Mouse (Mus musculus): ENCODE measurements around the gene Tgif1. TPM values are rescaled to one million over a fixed set of nuclear protein-coding genes. Genes with fewer than 3 reads are reported as not detected.
A peak's percentile ranks its signal among the peaks of the same experiment; 100 is the strongest.

Gene Tgif1
- total RNA-seq, 4 experiments from 2014 or later = 2.8 to 4.8 (median 3.9) TPM

DNA sequence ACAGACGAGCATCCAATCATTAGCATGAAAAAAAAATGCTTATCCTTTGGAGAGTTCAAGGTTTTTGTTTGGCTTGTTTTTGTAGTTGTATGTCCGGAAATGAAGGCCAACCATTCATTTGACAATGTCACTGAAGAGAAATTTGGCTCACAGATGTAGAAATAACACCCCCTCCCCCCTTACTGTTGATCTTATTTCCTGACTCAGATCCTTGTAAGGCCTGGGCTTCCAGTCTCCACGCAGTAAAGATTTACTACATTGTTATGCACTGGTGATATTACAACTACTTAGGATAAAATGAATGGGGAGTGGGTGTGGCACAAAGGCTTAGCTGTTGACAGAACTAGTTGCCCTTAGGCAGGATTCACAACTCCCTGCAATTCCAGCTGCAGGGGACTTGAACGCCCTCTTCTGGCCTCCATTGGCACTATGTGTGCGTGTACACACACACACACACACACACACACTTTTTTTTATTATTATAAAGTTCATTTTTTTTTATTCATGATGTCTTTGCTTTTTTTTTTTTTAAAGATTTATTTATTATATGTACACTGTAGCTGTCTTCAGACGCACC is 13.3 kb upstream of the Tgif1 start:
- no peak for DNase-seq (ENCODE audit: low spot score)

DNA sequence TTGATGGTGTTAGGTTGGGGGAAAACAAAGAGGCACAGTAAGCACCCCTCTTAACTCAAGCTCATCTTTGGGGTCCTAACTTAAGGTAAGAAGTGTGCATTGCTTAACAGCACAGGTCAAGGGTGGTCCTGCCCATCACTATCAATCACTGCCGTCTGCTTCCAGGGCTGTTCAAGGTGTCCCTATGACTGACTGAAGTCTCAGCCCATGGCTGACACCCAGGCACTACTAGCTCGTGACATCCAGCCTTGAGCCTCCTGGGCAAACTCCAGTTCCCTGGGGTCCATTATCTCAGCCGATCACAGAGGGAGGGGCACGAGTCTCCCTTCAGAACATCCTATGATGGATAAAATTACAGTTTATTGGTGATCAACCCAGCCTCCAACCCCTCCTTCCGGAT is 12.7 kb upstream of the Tgif1 start:
- no peak for DNase-seq (ENCODE audit: low spot score)

DNA sequence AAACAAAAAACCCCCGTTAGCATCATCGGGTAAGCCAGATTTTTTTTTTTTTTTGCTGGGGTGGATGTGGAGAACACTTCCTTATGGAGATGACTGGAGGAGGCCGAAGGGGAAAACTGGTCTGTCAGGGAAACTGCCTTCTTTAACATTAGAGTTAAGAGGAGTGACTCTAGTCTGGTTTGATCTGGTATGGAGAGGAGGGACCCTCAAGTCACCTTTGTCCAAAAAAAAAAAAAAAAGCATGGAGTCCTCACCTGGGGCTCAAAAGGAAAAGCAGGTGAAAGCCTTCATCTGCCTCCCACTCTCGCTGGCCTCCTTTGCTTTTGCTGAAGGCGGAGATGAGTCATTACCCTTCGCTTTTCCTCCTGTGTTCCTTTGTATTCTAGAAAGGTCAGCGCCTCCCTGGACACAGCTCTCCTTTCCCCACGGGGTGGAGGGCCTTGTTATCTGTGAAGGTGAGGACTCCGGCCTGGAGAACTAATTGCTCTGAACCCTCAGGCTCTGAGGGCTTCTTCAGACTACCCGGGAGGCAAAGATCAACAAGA is 11.8 kb upstream of the Tgif1 start:
- DNase-seq (ENCODE audit: low spot score) = no peak

DNA sequence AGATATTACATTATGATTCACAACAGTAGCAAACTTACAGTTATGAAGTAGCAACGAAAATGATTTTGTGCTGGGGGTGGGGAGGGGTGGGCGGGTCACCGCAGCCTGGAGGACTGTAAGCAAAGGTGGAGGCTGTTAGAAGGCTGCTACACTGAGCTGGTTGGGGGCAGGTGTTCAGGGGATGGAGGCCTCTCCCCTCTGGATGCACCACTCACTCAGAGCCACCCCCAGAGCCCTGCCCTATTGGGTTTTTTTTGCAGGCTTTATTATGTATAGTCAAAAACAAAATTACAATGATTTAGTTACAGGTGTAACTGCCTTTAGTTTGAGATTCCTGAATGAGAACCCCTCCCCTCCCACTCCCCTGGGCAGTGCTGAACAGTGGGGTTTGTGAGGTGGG is 11.3 kb upstream of the Tgif1 start:
- DNase-seq (ENCODE audit: low spot score) = no peak

DNA sequence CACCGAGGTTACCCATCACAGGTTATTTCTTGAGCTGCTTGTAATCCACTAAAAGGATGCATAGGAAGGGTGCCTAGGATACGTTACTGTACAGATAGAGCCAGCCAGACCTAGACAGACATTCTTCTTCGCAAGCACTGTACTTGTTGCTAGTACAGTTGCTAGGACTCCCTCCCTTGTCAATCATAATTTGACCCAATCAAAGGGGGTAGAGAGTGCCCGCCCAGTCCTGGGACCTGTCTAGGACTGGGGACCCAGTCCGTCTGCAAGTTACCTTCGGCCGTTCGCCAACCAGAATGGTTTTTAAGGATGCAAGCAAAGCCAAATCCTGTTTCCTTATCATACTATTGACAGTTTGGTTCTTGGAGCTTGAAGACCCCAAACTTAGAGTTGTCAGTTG is 10.8 kb upstream of the Tgif1 start:
- no peak for DNase-seq (ENCODE audit: low spot score)

DNA sequence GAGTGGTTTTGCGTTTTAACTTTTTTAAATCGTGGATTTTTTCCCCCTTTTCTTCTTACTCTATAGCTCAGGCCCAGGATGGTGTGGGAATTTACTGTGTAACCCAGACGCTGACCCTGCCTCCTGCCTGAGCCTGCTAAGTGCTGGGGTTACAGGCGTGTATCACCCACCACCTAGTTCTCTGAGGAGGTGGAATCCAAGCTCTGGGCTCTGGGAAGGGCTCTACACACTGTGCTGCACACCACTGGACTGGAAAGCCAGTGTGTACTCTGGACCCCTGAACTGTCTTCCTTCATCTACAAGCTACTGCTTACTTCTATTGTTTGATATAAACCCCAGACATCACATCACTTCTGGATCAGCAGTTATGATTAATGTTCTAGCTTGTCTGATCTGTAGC is 5.5 kb upstream of the Tgif1 start:
- DNase-seq (ENCODE audit: low spot score) = no peak

DNA sequence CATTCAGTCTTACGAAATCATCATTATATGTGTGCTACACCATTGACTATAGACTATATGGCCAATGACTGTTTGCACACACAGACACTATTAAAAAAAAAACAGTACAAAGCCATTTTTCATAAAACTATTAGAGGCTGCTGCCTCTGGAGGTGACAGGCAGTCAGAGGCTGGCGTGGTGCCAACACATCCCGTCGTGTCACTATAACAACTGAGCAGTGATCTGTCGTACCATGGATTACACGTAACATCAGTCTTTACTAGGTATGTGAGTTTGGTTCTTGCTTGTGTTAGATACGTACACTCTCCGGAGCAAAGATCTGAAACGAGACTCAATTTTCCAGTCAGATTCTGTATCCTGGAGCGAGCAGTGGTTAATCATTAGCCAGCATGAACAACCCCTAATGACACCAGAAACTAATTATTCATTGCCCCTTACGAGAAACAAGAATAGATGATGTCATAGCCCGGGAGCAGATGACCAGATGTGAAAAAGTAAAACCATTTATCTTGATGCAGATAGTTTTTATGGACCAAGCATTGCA is 3.6 kb upstream of the Tgif1 start:
- DNase-seq (ENCODE audit: low spot score) = no peak

DNA sequence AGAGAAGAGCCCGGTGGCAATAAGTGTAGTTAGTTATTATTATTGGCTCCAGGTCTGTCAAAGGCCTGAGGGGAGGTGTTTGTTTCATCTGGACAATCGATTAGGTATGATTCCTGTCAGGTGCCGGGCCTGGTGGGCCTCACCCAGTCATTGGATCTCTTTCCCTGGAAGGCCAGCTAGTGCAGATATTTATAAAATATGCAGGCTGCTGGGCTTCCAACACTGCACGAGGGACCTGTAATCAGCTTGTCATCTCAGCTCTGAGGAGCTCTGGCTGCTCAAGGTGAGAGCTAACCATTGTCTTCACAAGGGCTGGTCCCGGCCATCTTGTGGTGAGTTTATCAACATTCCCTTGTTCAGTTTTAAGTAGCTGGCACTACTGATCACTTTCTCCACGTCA is 675 bp upstream of the Tgif1 start:
- DNase-seq (ENCODE audit: low spot score) = no peak

DNA sequence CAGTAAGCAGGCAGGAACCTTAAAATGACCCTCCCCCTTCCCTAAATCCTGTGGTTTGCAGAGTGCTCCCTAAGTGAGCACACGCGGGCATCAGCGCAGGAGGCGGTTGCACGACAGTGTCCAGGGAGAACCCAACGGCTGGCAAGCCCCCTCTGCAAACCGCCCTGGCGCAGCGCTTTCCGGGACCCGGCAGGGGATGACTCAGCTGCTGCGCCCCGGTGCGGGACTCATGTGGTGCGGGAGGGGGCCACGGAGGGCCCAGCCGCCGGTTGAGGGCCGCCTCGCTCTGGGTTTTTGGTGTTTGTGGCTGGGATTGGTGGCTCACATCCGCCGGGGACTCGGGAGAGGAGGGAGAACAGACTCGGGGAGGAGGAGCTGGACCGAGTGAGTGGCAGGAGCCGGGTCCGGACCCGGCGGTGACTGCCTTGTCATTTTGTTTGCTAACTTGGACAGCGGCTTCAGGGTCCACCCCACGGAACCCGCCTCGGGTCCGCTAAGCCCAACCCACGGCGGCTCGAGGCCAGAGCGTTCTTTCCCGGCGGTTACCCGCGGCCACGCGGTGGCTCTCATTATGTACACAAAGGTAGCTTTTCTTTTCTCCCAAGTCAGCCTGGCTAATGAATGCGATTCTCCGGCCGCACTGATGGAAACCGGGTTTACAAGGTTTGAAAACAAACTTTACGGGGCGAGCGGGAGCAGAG is 510 bp downstream of the Tgif1 start:
- DNase-seq (ENCODE audit: low spot score) = peak; percentile 87

DNA sequence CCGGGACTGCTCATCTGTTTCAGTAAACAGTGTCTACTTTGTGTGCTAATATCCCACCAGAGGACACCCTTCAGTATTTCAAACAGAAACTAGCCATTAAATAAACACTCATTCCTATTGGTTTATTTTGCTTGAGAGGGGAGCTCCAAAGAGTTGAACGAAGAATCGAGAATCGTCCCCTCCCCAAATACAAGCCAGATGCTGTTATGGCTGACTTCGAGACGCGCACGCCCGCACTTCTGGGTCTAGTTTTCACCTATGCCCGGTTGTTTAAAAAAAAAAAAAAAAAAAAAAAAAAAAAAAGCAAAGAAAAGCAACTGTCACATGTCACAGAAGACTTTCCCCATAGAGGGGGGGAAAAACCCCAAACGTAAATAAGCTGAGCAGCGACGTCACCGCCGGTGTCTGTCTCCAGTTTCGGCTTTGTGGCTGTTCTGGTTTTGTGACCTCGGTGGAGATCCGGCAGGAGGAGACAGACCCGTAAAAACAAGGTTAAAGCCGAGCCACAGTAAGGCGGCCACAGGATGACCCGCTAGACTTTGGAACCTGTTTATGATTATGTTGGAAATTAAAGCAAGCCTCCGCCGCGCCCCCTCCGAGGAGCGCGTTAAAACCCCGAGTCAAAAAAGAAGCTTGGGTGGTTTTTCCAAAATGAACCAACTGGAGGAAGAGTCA is 1.2 kb downstream of the Tgif1 start:
- DNase-seq (ENCODE audit: low spot score) = peak; percentile 57

DNA sequence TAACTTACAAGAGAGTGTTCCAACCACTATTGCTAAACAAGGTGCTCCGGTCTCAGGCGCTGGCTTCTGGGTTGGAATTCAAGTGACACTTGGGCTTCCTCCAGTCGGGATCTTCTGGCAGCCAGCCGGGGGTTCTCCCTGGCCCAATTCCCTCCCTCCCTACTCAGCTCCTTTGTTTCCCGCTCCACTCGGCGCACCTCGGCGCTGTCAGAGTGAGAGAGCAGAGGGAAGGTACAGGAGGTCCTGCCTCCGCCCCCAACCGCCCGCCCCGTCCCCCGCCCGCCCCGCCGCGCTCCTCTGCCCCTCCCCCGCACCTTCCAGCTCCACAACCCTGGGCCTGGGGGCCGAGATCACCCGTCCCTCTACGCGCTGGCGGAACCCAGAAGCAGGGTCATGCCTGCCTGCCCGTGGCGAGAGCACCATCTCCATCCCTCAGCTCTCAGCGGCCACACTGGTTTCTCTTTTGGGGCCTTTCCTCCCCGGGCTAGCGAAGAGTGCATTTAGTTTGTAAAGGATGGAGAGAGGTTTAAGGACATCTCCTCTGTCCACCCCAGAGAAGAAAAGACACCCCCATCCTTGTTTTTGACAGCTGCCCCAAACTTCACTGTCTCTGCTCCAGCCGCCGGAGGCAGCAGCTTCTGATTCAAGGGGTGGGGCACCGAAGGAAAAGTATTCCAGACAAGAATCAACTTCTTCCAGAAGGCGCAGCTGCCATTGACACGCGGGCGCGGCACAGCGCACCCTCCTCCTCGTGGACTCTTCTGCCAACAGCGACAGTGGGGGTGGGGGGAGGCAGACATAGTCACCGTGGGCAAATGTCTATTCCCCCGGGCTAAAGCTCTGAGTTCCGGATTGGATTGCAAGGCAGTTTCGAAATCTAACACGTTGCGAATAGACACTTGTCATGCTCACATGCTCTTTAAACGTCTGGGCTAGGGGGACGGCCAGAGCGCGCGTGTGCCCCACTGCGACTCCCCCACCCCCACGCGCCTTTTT is 2.1 kb downstream of the Tgif1 start:
- DNase-seq (ENCODE audit: low spot score) = peak; percentile 78

DNA sequence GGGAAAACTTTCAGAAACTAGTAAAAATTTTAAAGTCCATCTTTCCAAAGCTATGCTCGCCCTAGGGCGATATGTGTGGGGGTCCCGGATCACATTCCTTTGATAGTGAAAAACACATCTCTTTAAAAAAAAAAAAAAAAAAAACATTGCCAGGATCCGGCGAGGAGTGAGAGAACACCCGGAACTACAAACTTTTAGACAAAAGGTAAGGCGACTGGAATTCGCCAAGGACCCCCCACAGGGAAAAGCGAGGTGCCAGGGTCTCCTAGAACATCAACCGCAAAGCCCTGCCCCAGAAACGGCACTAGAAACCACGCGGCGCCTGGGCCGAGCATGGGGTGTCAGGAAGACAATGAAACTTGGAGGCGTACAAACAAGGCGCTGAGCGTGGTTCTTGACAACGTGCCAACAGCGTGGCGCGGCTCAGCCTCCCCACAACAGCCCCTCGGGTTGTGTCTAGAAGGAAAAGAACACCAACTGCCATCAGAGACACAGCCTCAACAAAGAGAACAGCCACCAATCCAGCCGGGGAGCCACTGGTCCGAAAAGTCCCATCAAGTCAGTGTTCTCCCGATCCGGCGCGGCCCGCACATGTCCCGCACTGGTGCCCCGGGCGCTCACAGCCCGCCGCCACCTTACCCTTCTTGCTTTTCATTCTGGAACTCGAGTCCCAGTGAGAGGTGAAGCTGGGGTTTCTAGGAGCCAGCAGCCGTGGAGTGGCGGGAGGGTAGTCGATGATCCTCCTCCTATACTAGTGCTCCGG is 2.9 kb downstream of the Tgif1 start:
- peak; percentile 60 for DNase-seq (ENCODE audit: low spot score)

DNA sequence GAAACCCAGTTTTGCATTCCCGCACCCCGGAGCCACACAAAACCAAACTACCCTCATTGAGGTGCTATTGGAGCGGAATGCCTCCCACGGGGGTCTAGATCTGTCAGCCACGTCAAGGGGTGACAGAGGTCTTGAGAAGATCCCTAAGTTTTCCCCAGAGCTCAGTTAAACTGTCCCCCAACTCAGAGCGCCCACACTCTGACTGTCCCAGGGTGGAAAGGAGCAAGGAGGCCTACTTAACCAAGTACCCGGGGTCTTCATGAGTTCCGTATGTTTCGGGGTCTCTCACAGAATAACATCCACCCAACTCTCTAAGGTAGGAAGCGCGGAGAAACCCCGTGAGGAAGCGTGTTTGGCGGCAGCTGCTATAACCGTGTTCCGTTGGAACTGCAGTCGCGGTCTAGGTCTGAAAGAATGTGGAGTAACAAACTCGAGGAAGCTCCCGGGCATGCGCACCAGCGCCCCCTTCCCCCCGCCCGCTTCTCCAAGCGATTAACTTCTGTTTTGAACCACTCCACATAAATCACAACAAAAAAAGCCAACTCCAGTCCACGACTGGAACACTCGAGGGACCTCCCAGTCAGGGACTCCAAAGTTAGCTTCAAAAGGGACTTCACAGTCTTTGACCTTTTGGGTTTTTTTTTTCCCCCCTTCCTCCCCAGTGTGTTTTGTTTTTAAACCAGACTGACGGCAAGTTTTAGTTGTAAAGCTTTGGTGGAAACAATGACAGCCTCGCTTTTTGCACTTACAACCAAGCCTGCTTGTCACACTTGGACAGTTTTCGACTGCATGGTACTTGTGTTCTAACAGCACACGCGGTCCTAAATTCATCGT is 3.7 kb downstream of the Tgif1 start:
- peak; percentile 90 for DNase-seq (ENCODE audit: low spot score)

DNA sequence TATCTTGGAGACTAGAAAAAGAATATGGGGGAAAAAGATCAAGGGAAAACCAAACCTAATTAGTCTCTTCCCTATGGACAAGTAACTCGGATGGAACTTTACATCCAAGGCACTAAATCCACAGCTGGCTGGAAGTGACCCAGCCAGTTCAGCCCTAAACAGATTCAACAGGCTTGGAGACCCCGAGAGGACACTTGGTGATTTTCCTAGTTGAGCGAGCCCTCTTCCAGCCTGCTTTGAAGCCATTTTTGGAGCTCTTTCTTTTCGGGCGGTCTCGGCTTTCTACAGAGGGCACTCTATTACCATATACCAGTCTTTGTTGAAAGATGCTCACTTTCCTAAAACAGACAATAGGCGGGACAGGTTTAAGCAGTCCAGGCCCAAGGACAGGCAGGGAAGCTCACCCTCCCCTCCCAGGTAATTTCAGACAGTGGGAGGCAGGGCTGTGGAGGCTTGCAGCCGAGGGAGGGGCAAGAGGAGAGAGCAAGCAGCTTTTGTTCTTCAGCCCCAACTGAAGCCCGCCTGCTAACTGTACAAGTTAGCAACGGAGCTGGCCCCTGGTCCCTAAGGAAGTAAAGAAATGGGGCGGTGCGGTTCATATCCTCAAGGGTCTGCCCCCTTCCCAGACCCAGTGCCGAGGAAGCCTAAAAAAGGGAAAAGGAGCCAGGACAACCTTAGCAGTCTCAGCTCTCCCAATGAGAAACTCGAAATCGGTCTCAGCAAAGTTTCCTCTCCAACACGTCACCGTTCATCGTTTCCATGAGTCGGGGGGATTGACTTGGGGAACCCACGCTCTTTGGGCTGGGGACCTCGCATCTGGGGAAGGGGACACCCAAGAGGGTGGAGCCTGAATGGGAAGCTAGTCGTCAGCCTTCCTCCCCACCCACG is 4.6 kb downstream of the Tgif1 start:
- peak; percentile 70 for DNase-seq (ENCODE audit: low spot score)

DNA sequence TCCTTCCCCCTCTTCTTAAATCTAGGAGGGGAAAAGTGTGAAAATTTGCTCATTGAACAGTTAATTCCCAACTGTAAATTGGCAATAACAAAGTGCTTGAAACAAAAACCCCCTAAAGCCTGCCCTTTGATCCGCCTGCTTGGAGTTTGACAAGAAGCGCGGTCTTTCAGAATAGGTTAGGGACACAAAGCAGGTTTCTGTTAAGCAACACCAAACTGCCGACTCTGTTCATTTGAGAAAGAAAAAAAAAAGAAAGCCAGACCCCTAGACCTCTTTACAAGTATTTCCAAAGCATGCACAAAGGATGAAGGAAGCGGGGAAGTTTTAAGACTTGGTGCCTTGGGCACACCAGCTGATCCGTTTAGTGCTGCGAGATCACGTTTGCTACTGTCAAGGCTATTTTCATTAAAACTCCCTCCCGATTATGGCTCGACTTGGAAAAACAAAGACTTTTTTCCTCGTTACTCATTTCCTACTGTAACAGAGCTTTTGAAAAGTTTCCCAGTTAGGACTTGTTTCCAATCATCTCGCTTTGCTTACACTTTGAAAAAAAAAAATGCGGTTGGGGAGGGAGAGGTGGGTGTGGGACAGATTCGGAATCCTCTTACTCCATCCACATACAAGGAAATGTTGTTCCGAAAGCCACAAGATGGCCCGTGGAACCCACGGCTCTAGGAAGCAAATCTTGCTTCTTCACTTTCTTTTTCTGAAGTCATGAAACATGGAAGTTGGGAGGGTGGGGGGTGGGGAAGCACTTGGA is 5.4 kb downstream of the Tgif1 start:
- DNase-seq (ENCODE audit: low spot score) = peak; percentile 54

DNA sequence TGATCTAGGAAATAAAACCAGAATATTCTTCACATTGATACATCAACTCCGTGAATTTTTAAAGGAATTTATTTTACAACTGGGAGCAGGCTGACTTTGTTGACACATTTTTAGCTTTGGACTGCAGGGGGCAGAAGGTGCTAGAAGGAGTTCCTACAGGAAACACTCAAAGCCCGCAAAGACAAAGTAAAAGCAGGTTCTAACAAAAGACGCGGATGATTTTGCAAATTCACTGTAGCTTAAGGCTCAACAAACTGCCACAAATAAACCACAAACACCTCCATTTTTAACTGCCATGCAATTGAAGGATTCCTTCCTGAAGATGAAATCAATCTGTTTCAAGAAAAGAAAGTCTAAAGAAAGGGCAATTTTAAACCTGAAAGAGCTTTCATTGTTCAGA is 6.3 kb downstream of the Tgif1 start:
- DNase-seq (ENCODE audit: low spot score) = peak; percentile 63

DNA sequence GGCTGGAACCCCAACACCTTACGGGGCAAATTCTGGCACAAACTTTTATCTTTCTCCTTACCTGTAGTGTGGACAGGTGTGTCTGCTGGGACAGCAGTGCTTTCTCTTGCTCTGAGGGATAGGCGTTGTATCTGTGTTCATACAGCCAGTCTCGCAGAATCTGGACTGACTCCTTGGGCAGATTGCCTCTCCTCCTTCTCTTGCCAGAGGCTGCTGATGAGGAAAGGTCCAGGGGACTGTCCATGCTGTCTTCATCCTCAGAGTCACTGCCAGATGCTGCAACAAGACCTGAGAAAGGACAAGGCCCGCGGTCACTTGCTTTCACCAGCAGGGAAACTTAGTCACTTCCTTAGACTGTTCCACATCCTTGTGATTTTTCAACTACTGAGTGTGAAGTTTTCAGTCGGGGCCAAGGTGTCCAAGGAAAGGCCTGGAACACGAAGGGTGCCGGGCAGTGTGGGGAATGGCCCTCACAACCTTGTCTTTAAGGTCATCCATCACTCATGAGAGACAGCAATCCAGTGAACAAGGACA is 7.2 kb downstream of the Tgif1 start:
- DNase-seq (ENCODE audit: low spot score) = no peak

DNA sequence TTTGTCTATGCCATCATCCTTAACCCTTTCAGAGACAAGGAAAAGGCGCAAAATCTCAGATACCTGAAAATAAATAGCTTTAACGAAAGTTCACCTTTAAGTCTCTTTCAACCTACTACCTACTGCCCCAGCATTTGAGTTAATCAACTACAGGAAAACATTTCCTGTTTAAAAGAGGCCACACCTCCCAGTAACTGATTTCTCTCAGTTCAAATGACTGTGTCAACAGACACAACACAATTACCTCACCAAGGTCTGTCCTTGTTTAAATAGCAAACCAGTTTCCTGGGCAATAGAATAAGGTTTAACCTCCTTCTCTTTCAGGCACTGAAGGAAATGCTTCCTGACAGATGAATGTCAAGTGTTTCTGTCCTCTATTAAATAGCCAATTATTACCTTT is 7.8 kb downstream of the Tgif1 start:
- no peak for DNase-seq (ENCODE audit: low spot score)

Measured in heart, adult 8-10 months (tissue).